Mouse (Mus musculus) liver (tissue): ENCODE measurements around the gene Ahdc1.
A peak's percentile ranks its signal among the peaks of the same experiment; 100 is the strongest.

Experiments
- DNase-seq: peaks from one replicate; pipeline ENCODE4 v3.0.0-alpha.2; 2020; ENCODE audit warnings: mixed read lengths

Gene Ahdc1

DNA sequence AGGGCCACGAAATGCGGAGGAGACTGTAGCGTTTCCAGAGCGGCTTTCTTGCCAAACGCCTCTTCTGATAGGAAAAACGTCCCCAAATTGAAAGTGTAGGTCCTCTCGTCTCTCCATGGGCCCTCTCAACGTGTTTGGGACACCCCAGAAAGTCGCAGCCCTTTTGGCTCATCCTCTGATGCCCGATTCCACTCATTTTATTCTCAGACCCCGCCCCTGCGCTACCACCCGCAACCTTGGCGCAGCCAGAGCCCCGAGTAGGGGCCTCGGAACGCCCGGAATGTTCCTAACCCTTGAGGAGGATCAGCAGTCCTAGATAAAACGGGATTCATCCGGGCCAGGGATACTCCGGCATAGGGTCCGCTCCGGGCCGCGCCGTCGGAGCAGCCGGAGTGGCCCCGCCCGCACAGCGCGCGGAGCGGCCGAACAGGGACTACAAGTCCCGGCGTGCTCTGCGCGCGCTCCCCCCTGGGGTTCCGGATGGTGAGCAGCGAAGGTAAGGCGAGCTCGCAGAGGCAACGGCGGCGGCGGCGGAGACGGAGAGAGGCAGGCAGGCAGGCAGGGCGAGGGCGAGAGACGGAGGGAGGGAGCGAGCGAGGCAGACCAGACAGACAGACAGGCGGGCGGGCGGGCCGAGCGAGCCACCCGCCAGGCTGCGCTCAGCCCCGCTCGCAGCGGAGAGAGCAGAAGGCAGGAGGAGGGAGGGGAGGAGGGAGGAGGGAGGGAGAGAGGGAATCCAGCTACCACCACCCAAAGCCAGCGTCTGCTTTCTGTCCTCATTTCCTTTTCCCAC is at the start of gene Ahdc1:
Gene Ahdc1 (plus strand): TSS at position 233 of the 793 bp plus-strand sequence.
- DNase-seq = peak; percentile 91

- no peak for DNase-seq
These were observed 49.2 kb upstream of the Ahdc1 start for GRCm38 (mm10) chr4:132961866-132962265.

- DNase-seq = no peak
These were observed 48.4 kb upstream of the Ahdc1 start for GRCm38 (mm10) chr4:132962628-132963027.

DNA sequence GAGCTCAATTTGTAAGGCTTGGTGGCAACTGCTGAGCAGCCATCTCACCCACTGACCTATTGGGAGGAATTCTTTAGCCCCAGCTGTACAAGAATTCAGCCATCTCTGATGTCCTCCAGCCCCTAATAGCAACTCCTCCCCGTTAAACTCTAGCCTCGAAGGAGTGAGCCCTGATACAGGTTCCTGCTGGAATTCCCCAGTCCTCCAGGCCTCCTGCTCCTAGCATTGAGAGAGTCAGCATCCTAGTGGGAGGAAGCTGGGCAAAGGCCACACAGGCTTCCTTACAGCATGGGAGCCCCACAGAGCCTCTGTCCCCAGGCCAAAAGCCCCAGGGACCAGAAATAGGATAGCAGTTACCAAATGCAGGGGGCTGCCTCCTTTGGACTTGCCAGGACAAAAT is 47.6 kb upstream of the Ahdc1 start:
- DNase-seq = no peak

- no peak for DNase-seq
These were observed 47.0 kb upstream of the Ahdc1 start for GRCm38 (mm10) chr4:132964064-132964463.

DNA sequence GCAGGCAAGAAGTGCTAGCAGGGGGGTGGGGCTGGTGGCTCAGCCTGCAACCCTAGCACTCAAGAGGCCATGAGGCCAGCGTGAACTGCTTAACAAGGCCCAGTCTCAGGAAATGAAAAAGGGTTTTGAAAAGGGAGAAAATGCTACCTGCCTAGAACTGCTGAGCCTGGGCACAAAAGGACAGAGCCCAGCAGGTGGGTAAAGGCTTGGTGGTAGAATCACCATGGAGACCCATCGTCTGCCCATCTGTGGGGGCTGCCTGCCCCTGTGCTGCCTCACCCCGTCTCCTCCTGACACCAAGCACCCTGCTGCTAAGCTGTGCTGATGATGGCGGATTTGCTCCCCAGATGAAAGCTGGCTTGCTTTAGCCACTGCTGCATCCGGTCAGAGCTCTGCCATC is 46.6 kb upstream of the Ahdc1 start:
- no peak for DNase-seq

- DNase-seq = no peak
These were observed 42.7 kb upstream of the Ahdc1 start for GRCm38 (mm10) chr4:132968105-132968938.

DNA sequence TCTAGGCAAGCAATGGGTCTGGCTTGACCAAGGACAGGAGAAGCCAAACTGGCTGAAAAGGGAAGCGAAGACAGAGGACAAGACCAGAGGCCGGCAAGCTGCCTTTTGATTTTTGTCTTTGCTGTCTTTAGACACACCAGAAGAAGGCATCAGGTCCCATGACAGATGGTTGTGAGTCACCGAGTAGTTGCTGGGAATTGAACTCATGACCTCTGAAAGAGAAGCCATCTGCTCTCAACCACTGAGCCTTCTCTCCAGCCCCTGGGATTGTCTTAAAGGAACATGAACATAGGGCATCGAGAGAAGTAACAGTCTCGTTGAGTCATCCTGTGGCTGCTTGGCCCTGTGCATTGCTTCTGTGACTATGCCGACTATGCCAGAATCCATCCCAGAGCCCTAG is 39.5 kb upstream of the Ahdc1 start:
- no peak for DNase-seq

- DNase-seq = no peak
These were observed 39.0 kb upstream of the Ahdc1 start for GRCm38 (mm10) chr4:132972101-132972500.

DNA sequence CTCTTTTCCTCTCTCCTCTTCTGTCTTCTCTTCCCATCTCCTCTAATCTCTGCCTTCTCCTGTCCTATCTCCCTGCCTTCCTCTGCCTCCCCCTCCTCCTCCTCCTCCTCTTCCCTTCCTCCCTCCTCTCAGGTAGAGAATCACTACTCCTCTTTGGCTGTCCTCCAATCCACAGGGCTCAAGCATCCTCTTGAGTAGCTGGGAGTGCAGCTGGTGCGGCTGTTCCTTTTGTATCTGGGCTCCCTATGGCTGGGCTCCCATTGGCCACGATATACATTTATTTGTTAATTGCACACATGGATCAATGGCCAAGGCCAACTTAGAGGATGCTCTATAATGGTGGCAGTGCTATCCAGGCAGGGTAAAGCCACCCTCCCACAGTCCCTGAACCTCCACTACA is 38.5 kb upstream of the Ahdc1 start:
- no peak for DNase-seq

DNA sequence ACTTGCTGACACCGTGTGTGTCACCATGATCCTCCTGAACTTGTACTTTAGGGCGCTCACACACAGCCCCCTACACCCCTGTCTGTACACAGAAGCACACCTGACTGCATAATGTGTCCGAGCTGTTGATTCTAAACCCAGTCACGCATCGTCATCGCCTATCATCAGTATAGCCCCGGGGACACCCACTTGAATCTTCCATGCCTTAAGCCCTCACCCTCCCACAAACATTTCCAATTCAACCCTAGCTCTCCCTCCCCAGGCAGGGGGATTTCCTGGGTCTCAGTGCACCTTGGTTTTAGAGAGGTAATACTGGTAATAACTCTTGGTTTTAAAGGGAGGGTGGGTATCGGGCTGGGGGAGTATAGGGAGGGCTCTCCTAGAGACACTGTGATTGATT is 37.9 kb upstream of the Ahdc1 start:
- DNase-seq = no peak

- DNase-seq = no peak
These were observed 37.2 kb upstream of the Ahdc1 start, which contains the start of gene Fgr for GRCm38 (mm10) chr4:132973814-132974398. Gene Fgr (plus strand): TSS chr4:132974095.

DNA sequence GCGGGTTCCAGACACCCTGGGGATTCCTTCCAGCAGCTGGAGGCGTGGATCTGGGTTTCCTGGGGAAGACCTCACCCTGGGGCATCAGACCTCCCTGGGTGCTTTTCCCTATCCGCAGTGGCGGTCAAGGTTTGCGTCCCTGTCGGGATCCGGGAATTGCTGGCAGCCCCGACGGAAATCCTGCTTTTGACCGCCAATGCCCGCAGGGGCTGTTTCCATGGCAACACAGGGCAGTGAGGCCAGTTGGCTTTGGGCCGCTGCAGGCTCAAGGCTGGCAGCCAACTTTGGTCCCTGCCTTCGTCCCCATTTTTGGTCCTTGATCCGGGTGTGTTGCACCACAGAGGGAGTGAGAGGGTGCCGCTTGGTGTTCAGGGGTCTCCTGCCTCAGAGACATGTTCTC is 36.2 kb upstream of the Ahdc1 start:
- peak; percentile 48 for DNase-seq

- DNase-seq = no peak
These were observed 35.3 kb upstream of the Ahdc1 start for GRCm38 (mm10) chr4:132975791-132976190.

DNA sequence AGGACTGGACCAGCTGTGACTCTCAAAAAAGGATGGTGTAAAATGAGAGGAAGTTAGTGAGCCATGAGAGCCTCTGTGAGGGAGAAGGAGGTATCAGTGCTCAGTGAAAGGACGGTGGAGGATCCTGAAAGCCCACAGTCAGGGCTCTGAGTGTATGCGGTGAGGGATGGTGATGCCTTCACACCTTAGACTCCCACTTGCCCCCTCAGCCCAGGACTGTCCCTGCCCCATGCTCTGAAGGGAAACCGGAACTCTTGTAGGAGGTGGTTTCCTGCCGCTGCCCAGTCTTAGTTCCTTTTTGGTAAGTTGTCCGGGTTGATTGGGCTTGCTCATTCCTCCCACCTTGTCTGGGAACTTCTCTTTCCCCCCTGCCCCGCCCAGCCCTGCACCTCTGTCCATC is 34.3 kb upstream of the Ahdc1 start:
- no peak for DNase-seq

DNA sequence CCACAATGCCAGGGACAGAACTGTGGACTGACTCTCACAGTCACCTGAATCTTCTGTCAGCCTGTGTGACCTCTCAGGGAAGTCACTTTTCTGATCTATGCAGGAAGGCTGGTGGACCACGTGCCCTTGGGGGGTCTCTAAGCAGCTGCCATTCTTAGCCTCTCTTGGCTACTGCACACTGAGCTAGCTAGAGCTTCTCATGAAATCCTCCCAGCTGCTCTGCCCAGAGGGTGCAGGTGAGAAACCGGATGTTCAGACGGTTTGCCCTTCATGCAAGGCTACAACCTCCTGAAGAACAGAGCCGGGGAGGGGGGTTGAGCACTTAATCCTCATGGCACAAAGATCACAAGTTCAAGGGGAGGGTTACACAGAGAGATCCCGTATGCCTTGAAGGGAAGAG is 33.5 kb upstream of the Ahdc1 start:
- no peak for DNase-seq

DNA sequence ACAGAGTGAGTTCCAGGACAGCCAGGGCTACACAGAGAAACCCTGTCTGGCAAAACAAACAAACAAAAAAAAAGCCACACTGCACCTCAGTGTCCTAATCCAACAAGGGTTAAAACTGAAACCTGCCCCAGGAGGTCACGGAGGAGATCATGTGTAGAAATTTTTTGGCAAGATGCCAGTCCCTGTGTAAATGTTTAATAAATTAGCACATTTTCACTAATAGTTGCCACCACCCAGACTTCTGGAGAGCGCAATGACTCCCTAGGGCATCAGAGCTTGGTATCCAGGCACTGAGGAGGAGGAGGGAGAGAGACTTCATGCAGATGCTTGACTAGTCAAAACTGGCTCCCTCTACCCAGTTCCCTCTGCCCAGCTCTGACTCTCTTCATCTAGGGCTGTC is 31.9 kb upstream of the Ahdc1 start:
- no peak for DNase-seq

DNA sequence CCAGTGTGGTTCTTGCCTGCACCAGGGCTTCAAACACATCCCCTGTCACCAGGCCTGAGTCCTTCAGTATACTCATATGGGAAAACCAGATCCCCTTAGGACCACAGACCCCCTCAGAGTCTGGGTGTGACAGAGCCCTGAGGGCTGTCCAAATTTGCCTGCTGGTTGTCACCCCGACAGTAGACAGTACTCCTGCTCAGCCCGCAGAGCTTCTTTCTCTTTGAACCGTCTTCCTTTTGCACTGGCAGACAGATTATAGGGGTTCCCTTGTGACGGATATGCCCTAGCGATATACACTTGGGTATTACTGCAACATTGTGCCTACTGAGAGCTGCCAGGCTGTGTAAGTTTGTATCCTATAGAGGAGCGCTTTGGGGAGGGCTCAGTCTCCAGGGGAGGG is 29.4 kb upstream of the Ahdc1 start:
- DNase-seq = no peak

DNA sequence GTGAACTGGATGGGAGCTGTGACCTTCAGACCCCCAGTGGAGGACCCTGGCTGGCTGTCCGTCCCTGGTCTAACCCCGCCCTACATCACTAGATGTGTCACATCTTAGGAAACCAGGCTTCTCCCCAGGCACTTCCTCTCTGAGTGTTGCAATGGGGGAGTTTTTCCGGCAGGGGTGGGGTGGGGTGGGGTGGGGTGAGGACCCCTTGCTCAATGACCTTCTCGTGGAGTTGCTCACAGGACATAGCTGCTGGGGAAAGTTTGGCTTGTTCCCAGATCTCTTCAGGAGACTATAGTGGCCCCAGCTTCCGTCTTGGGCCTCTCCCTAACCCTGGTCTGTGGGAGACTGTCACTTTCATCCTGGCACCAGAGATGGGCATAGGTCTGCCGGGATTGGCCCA is 28.1 kb upstream of the Ahdc1 start:
- no peak for DNase-seq

DNA sequence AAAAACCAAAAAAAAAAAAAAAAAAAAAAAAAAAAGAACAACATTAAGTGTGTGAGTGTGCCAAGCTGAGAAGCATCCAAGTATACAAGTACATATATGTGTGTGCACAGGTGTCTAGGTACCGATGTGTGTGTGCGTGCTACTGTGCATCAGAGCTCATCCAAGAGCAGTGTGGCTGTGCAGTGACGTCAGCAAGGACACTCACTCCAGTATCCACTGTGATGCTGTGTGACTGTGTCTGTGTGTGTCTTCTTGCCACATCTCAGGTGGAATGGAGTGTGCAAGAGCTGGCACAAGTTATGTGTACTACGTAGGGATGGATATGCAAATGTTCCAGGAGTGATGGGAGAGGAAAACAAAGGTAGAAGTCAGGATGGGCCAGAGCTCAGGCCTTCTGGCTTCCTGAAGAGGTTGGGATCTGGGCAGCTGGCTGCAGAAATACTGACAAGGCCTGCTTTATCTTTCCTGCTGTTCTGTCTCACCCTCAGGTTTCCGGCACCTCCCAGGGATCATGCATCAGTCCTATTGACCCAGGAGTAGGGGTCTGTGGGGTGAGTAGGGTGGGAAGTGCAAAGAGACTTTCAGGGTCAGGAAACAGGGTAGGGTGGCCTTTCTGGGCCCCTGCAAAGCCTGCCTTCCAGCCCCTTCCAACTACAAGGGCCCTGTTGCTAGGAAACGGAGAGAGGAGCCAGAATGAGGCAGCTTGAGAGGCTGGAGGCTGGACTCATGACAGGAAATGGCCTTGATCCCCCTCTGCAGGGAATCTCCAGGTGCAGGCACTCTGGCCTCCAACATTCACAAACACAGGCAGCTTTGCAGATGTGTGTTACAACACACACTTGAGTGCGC is 27.2 kb upstream of the Ahdc1 start:
- DNase-seq = no peak

DNA sequence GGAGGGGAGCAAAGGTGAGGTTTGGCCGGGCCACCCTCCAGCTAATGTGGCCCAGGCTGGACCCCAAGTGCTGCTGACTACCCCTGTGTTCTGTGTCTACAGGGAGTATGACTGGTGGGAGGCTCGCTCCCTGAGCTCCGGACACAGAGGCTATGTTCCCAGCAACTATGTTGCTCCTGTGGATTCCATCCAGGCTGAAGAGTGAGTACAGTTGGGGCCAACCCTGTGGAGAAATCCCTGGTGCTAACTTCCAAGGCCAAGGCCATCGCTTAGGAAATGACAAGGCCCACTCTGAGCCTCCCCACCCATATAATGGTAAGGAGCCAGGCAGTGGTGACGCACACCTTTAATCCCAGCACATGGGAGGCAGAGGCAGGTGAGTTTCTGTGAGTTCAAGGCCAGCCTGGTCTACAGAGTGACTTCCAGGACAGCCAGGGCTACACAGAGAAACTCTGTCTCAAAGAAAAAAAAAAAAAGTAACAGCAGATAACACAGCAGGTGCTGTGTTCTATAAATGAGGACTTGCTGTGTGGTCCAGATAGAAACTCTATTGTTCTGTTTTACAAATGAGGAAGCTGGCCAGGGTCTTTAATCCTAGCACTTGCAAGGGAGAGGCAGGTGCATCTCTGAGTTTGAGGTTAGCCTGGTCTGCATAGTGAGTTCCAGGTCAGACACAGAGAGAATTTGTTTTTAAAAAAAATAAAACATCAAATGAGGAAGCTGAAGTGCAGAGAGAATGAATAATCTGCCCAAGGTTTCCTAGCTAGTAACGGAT is 22.3 kb upstream of the Ahdc1 start:
- DNase-seq = no peak

DNA sequence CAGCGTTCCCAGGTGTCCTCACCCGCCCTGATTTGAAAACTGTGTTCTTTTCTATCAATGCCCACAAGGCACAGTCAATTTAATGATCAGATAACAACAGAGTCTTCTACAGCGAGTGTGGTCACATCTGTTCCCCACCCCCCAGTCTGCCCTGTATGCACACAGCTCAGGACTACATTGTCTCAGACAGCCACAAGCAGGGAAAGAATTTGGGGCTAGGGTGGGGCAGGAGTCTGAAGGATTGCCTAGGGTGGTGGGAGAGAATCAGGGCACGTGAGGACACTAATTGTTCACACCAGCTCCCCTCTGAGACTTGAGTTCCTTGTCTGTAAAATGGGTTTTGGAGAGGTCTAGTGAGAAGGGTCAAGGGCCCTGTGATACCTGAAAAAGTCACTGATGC is 17.5 kb upstream of the Ahdc1 start:
- DNase-seq = no peak
